Mouse (Mus musculus) midbrain, embryonic 15.5 days (tissue): ENCODE data around the gene Siah2. TPM values are rescaled to one million over a fixed set of nuclear protein-coding genes. Genes with fewer than 3 reads are reported as not detected.

ENCODE experiments used
- ATAC-seq: fragments of 200-750 bp; cut with Nextera tagmentation; replicated peaks from 2 replicates; pipeline ENCODE4 v1.8.0; 2017; ENCODE audit warnings: moderate TSS enrichment
- H3K27ac ChIP-seq: fragments of 300-500 bp; sonication (generic); 2 replicates; pipeline ENCODE4 v1.5.1; 2015; ENCODE audit warnings: mild to moderate bottlenecking, inconsistent platforms
- H3K27me3 ChIP-seq: fragments of 300-500 bp; sonication (generic); replicated peaks from 2 replicates; pipeline ENCODE4 v1.6.1; 2015; ENCODE audit warnings: inconsistent platforms
- H3K36me3 ChIP-seq: fragments of 300-500 bp; sonication (generic); replicated peaks from 2 replicates; pipeline ENCODE4 v1.6.1; 2015; ENCODE audit warnings: inconsistent platforms
- H3K4me1 ChIP-seq: fragments of 300-500 bp; sonication (generic); 2 replicates; pipeline ENCODE4 v1.6.1; 2015; ENCODE audit warnings: inconsistent platforms
- H3K4me2 ChIP-seq: fragments of 300-500 bp; sonication (generic); 2 replicates; pipeline ENCODE4 v1.6.1; 2015; ENCODE audit warnings: inconsistent platforms, mild to moderate bottlenecking, moderate library complexity
- H3K4me3 ChIP-seq: fragments of 300-500 bp; sonication (generic); 2 replicates; pipeline ENCODE4 v1.5.1; 2015; ENCODE audit warnings: mild to moderate bottlenecking, inconsistent platforms
- H3K9ac ChIP-seq: fragments of 300-500 bp; sonication (generic); 2 replicates; pipeline ENCODE4 v1.6.1; 2015; ENCODE audit warnings: mild to moderate bottlenecking, inconsistent platforms
- H3K9me3 ChIP-seq: fragments of 300-500 bp; sonication (generic); 2 replicates; pipeline ENCODE4 v1.6.1; 2016; ENCODE audit warnings: inconsistent platforms
- WGBS: fragments of 180-500 bp; shearing (Covaris S2); methylation state at CpG from one replicate; pipeline ENCODE4 v1.1.7; 2015; ENCODE audit warnings: mixed read lengths; 5-methylcytosine and 5-hydroxymethylcytosine counted together
- polyA plus RNA-seq: library from polyadenylated mRNA; unstranded; fragments of >200 nt; fragmentation: Nextera tagmentation; extraction: Ambion mirVana; gene quantifications from 2 replicates; pipeline ENCODE4 v1.2.1, GENCODE M21; 2015

Siah2 gene
- polyA plus RNA-seq, 1 experiment from 2014 or later: 10.2 TPM

DNA sequence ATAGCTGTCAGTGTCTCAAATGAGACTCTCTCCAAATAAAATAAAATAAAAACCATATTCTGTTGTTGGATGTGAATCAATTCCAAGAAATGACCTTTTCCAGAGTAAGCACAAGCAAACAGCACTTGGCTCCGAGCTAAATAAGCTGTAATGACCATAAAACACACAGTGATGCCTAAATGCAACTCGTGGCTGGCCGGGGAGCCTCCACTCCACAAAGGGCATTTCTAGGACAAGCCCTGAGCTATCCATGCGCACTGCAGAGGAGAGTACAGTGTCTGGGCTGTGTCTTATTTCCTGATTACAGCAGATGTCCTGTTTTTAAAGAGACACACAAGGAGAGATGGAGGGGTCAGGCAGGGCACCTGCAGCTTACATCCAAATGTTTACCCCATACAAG, 12.2 kb downstream of the Siah2 start:
- no peak for ATAC-seq

GRCm38 (mm10) chr3:58678905-58679304, 13.3 kb downstream of the Siah2 start:
- 0 out of 2 replicates have a peak, but pooled peaks cover 4% of the 10 kb centered on the region for H3K36me3 ChIP-seq
- ATAC-seq: no peak
- no peak overlapping the region for H3K4me2 ChIP-seq
- H3K27me3 ChIP-seq: no peaks in the 10 kb centered on the region
- H3K9ac ChIP-seq: no peak overlapping the region
- no peak overlapping the region for H3K27ac ChIP-seq
- H3K4me1 ChIP-seq: peaks cover 6% of the 10 kb centered on the region
- WGBS: 42% methylated on average over 2 of the region's 2 CpGs
- H3K9me3 ChIP-seq: no peaks in the 10 kb centered on the region
- H3K4me3 ChIP-seq: no peak overlapping the region

More for the DNA sequence above, 12.2 kb downstream of the Siah2 start:
- no peak overlapping the region for H3K9ac ChIP-seq
- H3K36me3 ChIP-seq: 0 out of 2 replicates have a peak, but pooled peaks cover 3% of the 10 kb centered on the region
- WGBS: 57% methylated on average over 4 of the region's 4 CpGs
- H3K4me2 ChIP-seq: no peak overlapping the region
- no peak overlapping the region for H3K4me3 ChIP-seq
- H3K4me1 ChIP-seq: peaks cover 6% of the 10 kb centered on the region
- no peaks in the 10 kb centered on the region for H3K9me3 ChIP-seq
- no peaks in the 10 kb centered on the region for H3K27me3 ChIP-seq
- H3K27ac ChIP-seq: no peak overlapping the region

GRCm38 (mm10) chr3:58678384-58678783, 13.8 kb downstream of the Siah2 start:
- ATAC-seq: no peak

GRCm38 (mm10) chr3:58677615-58678014, 14.6 kb downstream of the Siah2 start:
- H3K4me2 ChIP-seq: no peak overlapping the region
- H3K27me3 ChIP-seq: no peaks in the 10 kb centered on the region
- WGBS: 43% methylated on average over 3 of the region's 3 CpGs
- no peaks in the 10 kb centered on the region for H3K9me3 ChIP-seq
- H3K27ac ChIP-seq: no peak overlapping the region
- no peak overlapping the region for H3K9ac ChIP-seq
- peaks cover 6% of the 10 kb centered on the region for H3K4me1 ChIP-seq
- H3K4me3 ChIP-seq: no peak overlapping the region
- H3K36me3 ChIP-seq: 0 out of 2 replicates have a peak, but pooled peaks cover 4% of the 10 kb centered on the region
- peak; percentile 37; the same call in 1 of the 2 replicates for ATAC-seq

More at GRCm38 (mm10) chr3:58678384-58678783, 13.8 kb downstream of the Siah2 start:
- no peaks in the 10 kb centered on the region for H3K27me3 ChIP-seq
- H3K4me2 ChIP-seq: no peak overlapping the region
- no peak overlapping the region for H3K4me3 ChIP-seq
- WGBS: 61% methylated on average over 8 of the region's 8 CpGs
- H3K36me3 ChIP-seq: 0 out of 2 replicates have a peak, but pooled peaks cover 4% of the 10 kb centered on the region
- H3K27ac ChIP-seq: no peak overlapping the region
- no peaks in the 10 kb centered on the region for H3K9me3 ChIP-seq
- H3K4me1 ChIP-seq: peaks cover 6% of the 10 kb centered on the region
- no peak overlapping the region for H3K9ac ChIP-seq

DNA sequence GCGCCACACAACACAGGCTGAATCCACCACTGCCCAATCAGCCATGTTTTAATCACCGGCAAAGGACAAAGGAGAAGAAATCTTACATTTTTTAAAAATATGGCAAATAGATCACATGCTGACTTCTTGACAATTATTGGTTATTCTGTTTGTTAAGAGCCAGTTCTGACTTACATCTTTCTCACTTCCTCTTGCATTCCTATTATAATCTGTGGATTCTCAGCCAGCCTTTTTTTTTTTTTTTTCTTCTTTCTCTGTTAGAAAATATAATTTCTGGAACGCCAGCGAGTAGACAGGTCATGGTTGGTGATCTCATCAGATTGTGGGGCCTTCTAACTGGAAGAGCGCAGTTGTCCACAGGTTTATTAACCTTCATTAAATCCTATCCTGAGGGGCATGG, 18.9 kb downstream of the Siah2 start:
- H3K9ac ChIP-seq: no peak overlapping the region
- H3K4me2 ChIP-seq: no peak overlapping the region
- no peaks in the 10 kb centered on the region for H3K9me3 ChIP-seq
- H3K27ac ChIP-seq: no peak overlapping the region
- no peak for ATAC-seq
- 0 out of 2 replicates have a peak, but pooled peaks cover 4% of the 10 kb centered on the region for H3K36me3 ChIP-seq
- no peaks in the 10 kb centered on the region for H3K27me3 ChIP-seq
- no peak overlapping the region for H3K4me3 ChIP-seq
- 87% methylated on average over 5 of the region's 5 CpGs for WGBS
- no peaks in the 10 kb centered on the region for H3K4me1 ChIP-seq

- 82% methylated on average over 4 of the region's 4 CpGs for WGBS
- no peak for ATAC-seq
- no peaks in the 10 kb centered on the region for H3K27me3 ChIP-seq
- H3K9me3 ChIP-seq: no peaks in the 10 kb centered on the region
- 0 out of 2 replicates have a peak, but pooled peaks cover 4% of the 10 kb centered on the region for H3K36me3 ChIP-seq
- no peak overlapping the region for H3K27ac ChIP-seq
- no peaks in the 10 kb centered on the region for H3K4me1 ChIP-seq
- no peak overlapping the region for H3K9ac ChIP-seq
- no peak overlapping the region for H3K4me2 ChIP-seq
- H3K4me3 ChIP-seq: no peak overlapping the region
Observed at GRCm38 (mm10) chr3:58672481-58673183, 19.6 kb downstream of the Siah2 start.

DNA sequence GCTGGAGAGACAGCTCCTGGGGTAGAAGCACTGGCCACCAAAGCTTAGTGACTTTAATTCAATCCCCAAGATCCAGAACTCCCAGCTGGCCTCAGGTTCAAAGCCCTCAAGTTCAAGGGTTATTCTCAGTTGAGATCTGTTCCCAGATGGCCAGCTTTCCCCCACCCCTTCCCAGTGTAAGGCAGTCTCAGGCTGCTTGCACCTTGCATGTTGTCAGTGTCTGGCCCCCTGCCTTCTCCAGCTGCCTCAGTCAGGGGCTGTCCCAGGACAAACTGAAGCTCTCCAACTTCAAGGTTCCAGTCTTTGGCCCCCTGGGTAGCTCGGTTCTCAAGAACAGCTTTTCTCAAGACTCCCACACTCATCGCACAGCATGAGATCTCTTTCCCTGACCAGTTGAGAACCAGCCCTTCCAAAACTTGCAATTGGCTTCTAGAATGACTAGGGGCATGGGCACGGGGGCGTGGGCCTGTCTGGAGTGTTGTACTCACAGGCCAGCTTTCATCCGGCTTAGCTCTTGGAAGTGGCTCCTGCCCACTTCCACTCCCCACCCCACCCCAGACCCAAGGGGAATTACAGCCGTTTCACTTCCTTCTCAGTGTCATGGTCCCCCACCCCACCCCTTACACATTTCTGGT, 20.5 kb downstream of the Siah2 start:
- no peaks in the 10 kb centered on the region for H3K4me1 ChIP-seq
- no peak overlapping the region for H3K4me2 ChIP-seq
- H3K27ac ChIP-seq: no peak overlapping the region
- 0 out of 2 replicates have a peak, but pooled peaks cover 4% of the 10 kb centered on the region for H3K36me3 ChIP-seq
- WGBS: 72% methylated on average over 6 of the region's 6 CpGs
- no peak overlapping the region for H3K4me3 ChIP-seq
- no peak for ATAC-seq
- no peaks in the 10 kb centered on the region for H3K9me3 ChIP-seq
- no peak overlapping the region for H3K9ac ChIP-seq
- H3K27me3 ChIP-seq: no peaks in the 10 kb centered on the region

DNA sequence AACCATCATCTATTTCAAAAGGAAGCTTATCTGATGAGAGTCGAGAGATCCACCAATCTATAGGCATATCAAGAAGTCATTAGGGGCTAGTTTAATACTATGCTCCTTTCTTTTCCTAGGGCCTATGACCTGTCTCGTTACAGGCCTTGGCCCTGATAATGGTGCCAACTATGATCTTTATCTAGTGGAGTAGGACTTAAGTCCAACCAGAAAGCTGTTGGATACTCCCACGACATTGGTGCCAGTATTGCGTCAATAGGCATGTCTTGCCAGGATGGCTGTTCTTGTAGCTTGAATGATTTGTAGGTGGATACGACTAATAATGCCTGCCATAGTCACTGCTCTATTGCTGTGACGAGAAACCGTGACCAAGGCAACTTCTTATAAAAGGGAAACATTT, 28.2 kb downstream of the Siah2 start:
- no peak overlapping the region for H3K9ac ChIP-seq
- WGBS: 84% methylated on average over 7 of the region's 7 CpGs
- no peak for ATAC-seq

DNA sequence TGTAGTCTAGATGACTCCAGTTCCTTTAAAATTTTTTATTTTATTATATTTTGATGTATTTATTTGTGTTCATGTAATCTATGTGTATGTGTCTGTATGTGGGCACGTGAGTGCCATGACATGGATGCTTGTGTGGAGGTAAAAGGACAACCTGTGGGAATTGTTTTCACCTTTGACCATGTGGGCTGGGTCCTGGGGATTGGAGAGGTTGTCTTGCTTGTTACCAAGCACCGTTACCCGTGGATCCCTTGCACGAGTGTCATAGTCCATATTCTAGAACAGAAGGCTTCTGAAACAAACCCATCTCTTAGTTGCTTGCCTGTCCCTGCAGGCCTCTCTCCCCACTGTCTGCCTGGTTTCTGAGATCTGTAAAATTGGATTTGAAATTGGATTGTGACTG, 31.6 kb downstream of the Siah2 start:
- WGBS: 96% methylated on average over 4 of the region's 4 CpGs
- no peaks in the 10 kb centered on the region for H3K36me3 ChIP-seq
- no peak for ATAC-seq

More for the DNA sequence above, 28.2 kb downstream of the Siah2 start:
- Histone ChIP-seq H3K27me3 (no peaks in the 10 kb centered on the region), H3K9me3 (no peaks in the 10 kb centered on the region), H3K27ac (no peak overlapping the region), H3K4me3 (no peak overlapping the region), H3K4me1 (no peaks in the 10 kb centered on the region), H3K36me3 (no peaks in the 10 kb centered on the region), H3K4me2 (no peak overlapping the region)

GRCm38 (mm10) chr3:58657356-58657755, 34.8 kb downstream of the Siah2 start:
- no peak overlapping the region for H3K9ac ChIP-seq
- no peak overlapping the region for H3K4me2 ChIP-seq
- 22% methylated on average over 2 of the region's 2 CpGs for WGBS
- H3K36me3 ChIP-seq: no peaks in the 10 kb centered on the region
- H3K4me3 ChIP-seq: no peak overlapping the region
- no peak for ATAC-seq
- no peaks in the 10 kb centered on the region for H3K9me3 ChIP-seq
- no peaks in the 10 kb centered on the region for H3K27me3 ChIP-seq
- no peak overlapping the region for H3K27ac ChIP-seq
- no peaks in the 10 kb centered on the region for H3K4me1 ChIP-seq

More for the DNA sequence above, 31.6 kb downstream of the Siah2 start:
- Histone ChIP-seq H3K4me1 (no peaks in the 10 kb centered on the region), H3K4me2 (no peak overlapping the region), H3K27ac (no peak overlapping the region), H3K9me3 (no peaks in the 10 kb centered on the region), H3K9ac (no peak overlapping the region), H3K4me3 (no peak overlapping the region), H3K27me3 (no peaks in the 10 kb centered on the region)

GRCm38 (mm10) chr3:58655362-58656130, 36.7 kb downstream of the Siah2 start:
- Histone ChIP-seq H3K9me3 (no peaks in the 10 kb centered on the region), H3K36me3 (no peaks in the 10 kb centered on the region), H3K4me1 (no peaks in the 10 kb centered on the region), H3K27me3 (no peaks in the 10 kb centered on the region), H3K4me3 (no peak overlapping the region), H3K9ac (no peak overlapping the region), H3K4me2 (no peak overlapping the region), H3K27ac (no peak overlapping the region)
- ATAC-seq: peak; percentile 90
- 46% methylated on average over 17 of the region's 17 CpGs for WGBS

DNA sequence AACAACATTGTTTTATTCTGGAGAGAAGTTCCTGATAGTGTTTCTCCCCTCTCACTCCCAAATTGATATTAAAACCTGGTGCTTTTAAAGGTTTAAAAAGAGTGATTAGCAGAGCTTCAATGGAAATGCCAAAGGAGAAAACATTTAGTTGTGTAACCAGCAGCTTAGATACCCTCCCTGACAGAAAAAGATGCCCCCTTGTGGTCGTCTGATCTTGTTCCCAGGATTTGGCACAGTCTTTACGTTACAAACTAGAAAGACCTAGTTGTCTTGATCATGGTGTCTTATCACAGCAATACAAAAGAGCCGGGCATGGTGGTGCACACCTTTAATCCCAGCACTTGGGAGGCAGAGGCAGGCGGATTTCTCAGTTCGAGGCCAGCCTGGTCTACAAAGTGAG, 38.3 kb downstream of the Siah2 start:
- ATAC-seq: no peak
- H3K36me3 ChIP-seq: no peaks in the 10 kb centered on the region
- no peaks in the 10 kb centered on the region for H3K9me3 ChIP-seq
- H3K4me3 ChIP-seq: no peak overlapping the region
- no peaks in the 10 kb centered on the region for H3K4me1 ChIP-seq
- no peak overlapping the region for H3K27ac ChIP-seq
- no peak overlapping the region for H3K9ac ChIP-seq
- WGBS: 68% methylated on average over 5 of the region's 5 CpGs
- no peaks in the 10 kb centered on the region for H3K27me3 ChIP-seq
- no peak overlapping the region for H3K4me2 ChIP-seq
